Mouse (Mus musculus): Measurements from ENCODE around the gene Commd3.

Gene Commd3

DNA sequence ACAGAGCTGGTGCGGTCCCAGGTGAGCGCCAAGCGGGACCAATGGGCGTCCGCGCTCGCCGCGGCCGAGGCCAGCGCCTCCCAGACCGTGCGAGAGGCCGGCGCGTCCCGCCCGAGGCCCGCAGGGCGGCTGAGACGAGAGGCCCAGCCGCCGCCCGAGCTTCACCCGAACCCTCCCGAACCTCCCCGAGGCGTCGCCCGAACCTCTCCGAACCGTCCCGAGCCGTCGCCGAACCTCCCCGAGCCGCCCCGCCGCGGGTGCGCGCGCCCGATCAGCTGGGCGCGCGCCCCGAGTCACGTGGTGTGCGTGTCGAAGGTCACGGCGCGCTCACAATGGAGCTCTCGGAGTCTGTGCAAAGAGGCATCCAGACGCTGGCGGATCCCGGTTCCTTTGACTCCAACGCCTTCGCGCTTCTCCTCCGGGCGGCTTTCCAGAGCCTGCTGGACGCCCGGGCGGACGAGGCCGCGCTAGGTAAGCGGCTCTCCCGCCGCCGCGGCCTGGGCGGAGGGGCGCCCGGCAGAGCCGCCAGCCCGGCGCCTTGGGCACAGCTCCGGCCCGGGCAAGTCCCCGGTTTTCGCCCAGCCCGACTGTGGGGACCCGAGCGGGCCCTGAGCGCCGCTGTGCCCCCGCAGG, at the start of gene Commd3:
Gene Commd3, plus strand, starts transcription at position 252 of the 633 bp plus-strand sequence.
- DNase-seq (ENCODE audit: low spot score in 2 of 2), result peak; percentile 79 to 96

DNA sequence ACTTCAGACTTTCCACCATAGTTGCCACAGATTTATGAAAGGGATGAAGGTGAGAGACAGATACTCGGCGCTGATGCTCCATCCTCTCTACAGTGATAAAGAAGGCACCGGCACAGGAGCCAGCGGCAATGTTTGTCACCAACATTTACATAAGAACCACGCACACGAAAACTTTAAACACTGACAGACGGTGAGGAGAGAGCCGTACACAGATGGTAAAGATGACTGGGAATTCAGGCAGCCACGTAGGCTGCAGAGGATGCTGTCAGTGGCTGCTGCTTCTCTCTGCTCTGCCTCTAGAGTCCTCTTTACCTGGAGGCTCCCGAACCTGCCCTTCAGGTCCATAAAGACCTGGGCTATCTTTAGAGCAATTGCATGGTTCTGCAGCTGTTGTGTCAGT, 49.0 kb upstream of the Commd3 start:
- DNase-seq (ENCODE audit: low spot score in 2 of 2), result peak in 1 of 2 experiments; percentile 44

DNA sequence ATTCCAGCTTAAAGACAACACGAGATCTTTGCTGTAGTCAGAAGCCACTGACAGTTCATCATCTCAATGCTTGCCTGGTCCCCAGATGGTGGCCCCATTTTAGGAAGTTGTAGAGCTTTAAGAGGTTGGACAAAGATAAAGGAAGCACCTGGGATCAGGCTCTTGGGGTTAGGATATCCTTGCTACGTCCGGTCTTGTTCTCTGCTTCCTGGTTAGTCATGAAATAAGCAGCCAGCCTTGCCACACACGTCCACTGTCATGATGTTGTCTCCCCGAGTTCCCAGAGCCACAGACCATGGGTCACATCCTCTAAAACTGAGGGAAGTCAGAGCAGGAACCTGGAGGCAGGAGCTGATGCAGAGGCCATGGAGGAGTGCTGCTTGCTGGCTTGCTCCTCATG, 41.6 kb upstream of the Commd3 start:
- DNase-seq (ENCODE audit: low spot score in 2 of 2), result no peak

DNA sequence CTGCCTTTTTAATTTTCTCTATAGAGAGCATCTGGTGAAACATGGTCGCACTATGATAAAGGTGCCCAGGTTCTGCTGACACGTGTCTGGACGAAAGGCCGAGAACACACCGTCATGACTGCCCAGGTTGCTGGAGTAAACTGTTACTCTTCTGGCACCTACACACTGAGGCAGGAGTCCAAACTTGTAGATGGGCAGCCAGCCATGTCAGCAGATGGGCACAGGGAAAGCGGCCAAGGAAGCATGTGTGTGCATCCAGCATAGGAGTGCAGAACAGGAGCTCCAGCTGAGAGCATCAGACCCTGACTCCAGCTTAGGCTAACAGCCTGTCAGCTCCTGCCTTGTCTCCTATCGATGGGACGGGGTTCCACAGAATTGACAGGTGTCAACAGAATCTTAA, 37.1 kb upstream of the Commd3 start:
- DNase-seq (ENCODE audit: low spot score in 2 of 2), result peak; percentile 35 to 95

DNA sequence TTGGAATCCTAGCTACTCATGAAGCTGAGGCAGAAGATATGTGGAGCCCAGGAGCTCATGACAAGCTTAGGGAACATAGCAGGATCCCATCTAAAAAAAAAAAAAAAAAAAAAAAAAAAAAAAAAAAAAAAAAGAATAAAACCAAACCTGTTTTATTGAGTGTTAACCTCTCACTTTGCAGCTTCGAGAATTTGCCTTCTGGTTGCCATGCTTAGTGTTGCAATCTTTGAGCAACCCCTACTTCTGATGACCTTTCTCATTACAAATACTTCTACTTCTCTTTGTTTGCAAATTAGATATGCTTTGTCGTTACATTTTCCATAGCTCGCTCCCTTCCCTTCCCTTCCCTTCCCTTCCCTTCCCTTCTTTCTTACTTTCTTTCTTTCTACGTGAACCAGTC, 23.6 kb upstream of the Commd3 start:
- DNase-seq (ENCODE audit: low spot score in 2 of 2), result no peak

DNA sequence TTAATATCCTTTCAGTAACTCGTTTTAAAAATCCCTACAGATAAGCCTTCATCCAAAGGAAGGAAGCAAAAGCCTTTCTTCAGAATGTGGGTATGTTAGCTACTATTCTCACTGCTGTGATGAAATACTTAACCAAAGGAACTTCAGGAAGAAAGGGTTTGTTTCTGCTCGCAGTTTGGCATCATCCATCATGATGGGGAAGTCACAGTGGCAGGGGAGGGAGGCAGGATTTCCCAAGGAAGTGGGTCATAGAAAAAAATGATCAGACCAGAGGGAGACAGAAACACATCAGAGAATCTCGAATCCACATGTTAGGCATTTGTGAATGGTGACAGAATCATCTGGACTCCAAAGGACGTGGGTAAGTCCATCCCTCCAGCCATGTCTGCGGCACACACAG, 17.4 kb upstream of the Commd3 start:
- no peak for DNase-seq (ENCODE audit: low spot score in 2 of 2)

DNA sequence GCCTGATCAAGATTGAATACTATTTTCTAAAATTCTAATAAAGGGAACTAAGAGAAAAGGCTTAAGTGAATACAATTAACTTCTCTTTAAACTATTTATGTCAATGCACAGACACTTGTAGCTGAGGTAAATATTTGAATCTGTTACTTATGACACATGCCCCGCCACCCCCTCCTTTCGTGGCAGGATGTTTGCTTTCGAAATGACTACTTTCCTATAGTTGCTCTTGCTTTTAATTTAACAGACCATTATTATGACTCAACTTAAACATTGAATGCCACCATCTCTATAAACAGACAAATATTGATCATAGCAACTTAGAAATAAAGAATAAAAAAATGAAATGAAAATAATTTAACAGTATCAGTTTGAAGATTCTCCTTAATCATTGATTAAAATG, 8.2 kb upstream of the Commd3 start:
- no peak for DNase-seq (ENCODE audit: low spot score in 2 of 2)

DNA sequence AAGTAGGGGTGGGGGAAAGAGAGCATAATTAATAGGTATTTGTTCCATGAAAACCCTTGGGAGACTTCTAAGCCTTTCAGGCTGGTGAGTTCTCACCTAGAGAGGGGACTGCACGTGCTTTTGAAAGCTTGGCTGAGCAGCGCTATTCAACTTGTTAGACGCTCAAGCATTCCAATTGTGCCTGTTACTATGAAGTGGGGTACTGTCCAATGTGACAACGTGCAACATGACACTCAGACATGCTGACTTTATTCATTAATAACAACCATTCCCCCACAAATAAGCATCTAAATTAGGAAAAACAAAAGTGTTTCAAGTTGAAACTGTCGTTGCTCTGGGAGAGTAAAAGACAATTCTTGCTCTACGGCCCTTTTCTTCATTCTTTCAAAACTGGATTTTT, 1.1 kb upstream of the Commd3 start:
- DNase-seq (ENCODE audit: low spot score in 2 of 2), result no peak

DNA sequence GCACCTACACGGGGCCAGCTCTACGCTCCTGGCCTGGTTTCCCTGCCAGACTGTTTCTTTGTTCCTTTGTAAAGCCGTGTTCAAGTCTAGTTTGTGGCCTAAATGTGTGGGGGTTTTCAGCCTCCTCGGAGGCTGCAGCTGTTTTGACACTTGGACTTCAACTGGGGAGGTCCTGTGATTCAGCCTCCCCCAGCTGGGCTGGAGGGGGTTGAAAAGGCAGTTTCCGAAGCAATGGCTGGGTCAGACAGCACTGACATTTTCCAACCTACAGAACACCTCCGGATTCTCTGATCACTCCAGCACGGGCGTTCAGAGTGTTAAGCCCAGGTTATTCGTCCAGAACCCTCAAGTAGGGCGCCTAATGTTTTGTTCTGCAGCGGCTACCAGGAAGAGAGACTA, 581 bp downstream of the Commd3 start:
- peak in 1 of 2 experiments; percentile 30 for DNase-seq (ENCODE audit: low spot score in 2 of 2)

DNA sequence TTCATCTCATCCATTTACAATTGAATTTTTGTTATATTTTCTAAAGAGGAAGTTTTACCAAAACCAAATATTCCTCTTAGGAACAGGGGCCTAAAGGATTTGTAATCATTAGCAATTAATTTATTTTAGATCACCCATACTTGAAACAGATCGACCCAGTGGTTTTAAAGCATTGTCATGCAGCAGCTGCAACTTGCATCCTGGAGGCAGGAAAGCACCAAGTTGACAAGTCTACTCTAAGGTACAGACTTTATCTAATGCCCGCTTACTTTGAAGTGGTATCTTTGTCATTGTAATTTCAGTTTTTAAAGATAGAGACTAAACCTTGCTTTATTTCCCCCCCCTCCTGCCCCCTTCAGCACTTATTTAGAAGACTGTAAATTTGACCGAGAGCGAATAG, 1.6 kb downstream of the Commd3 start:
- no peak for DNase-seq (ENCODE audit: low spot score in 2 of 2)

DNA sequence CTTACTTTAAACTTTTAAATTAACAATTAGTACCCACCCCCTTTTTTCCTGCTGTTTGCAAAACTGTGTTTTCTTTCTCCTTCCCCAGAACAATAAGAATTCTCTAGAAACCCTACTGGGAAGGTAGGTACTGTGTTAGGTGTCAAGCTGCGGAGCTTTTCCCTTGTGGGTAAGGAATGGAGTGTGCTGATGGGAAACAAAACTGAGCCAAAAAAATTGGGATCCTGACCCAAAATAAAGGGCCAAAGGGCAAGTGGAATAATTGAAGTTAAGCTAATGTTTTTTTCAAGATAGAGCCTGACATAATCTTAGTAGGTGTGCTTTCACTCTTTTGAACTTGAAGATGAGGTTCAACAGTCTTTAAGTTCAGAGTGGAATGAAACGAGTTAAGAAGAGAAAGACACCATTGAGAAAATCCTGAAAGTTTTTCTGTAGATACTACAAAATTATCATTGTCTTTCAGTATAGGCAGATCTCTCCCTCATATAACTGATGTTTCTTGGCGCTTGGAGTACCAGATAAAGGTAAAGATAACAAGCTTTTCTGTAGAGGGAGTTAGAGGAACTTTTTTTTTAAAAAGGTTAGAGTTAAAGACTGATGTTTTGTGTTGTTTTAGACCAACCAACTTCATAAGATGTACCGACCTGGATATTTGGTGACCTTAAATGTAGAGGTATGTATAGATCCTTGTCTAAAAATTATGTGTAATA, 2.2 kb downstream of the Commd3 start:
- DNase-seq (ENCODE audit: low spot score in 2 of 2), result no peak

DNA sequence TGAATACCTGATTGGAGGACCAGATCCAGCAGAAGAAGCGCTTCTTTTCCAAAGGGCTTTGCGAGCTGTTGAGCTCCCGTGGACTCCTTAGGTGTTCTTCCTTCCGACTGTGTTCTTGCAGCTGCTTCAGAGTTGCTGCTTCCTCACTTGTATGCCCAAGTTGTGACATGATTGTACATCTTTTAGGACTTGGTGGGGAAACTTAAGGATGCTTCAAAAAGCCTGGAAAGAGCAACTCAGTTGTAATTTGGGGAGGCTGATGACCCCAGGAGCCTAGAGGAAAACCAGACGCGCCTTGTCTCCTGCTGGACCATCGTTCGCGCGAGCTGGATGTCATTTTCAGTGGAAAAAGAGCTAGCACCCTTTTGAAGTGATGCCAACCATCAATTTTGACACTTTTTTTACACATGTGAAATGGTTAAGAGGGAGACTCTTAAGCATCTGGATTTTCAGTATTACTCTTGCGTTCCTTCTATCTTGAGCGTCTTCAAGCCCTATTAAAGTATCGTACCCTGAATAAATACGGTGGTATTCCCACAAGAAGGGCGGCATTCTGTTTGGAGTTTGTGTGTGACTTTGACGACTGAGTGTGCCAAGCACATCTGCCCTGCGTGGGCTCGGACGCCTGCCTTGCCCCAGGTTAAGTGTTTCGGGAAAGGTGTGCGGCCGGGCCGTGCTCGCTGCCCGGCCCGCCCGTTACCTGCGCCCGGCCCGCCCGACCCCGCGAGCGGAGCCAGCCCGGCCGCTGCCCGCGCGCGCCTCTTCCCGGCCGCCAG, 3.7 kb downstream of the Commd3 start:
- DNase-seq (ENCODE audit: low spot score in 2 of 2), result no peak

DNA sequence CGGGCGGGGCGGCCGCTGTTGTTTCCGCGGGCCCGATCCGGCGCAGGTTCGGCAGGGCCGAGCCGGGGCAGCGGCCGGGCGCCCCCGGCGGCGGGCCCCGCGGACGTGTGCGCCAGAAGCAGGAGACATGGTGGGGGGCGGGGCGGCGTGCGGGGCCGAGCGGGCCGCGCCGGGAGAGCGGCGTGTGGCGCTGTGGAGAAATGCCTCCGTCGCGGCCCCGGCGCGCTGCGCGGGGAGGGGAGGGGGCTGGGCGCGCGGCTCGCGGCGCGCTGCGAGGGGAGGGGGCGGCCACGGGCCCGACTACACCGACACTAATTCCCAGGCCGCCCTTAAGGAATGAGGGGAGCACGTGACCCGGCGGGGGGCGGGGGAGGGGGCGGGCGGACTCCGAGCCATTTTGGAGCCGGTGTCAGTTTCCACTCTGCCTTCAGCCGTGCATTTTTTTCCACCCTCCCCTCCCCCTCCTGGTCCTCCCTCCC, 4.3 kb downstream of the Commd3 start:
- peak; percentile 31 to 58 for DNase-seq (ENCODE audit: low spot score in 2 of 2)

DNA sequence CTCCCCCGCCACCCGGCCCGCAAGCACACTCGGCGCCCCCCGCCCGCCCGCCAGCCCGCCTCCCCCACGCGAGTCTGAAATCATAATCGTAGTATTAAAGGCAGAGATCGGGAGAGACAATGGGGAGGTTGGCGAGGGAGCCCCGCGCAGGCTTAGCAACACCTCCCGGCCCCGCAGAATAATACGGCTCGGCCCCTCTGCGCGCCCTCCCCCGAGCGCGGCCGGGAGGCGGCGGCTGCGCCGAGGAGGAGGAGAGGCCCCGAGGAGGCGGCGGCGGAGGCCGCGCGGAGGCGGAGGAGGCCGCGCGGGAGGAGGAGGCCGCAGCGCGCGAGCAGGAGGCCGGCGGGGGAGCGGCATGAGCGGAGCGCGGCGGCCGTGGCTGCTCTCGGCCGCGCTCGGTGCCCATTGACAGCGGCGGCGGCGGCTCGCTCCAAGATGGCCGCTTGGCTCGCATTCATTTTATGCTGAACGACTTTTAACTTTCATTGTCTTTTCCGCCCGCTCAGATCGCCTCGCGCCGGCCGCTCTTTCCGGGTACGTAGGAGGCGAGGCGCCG, 4.8 kb downstream of the Commd3 start, which contains the start of gene Bmi1:
Gene Bmi1, plus strand, starts transcription at position 83 of the 556 bp plus-strand sequence.
- peak in 1 of 2 experiments; percentile 55 for DNase-seq (ENCODE audit: low spot score in 2 of 2)

DNA sequence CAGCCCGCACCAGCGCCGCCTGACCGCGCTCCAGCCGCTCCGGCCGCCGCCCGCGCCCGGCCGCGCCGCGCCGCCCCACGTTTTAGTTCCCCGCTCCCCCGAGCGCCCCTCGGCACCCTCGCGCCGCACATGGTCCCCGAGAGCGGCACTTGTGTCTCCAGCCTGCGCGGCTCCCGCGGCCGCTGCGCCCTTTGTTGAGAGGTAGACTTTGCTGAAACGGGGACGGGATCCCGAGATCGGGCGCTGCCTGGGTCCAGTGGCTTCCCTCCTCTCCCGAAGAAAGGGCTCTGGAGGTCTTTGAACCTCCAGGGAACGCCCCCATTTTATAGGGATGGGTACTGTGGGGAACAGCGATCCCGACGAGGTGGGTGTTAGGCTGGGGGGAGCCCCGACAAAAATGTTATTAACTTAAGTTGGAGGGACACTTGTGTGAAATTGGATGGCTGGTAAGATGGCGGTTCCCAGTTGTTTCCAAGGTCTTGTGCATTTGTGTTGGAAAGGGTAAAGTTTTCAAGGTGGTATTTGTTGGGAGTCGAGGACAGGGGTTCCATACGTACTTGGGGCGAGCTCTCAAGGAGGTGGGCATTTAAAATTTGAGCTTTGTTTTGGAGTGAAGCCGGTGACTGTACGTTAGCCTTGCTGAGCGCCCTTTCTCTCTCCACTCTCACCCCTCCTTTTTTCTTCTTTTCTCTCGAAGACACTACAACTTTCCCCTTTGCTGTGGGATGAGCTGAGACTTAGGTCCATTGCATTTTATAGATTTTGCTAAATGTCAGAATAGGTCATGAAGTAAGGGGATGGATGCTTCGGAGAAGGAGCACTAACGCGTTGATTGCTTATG, 5.7 kb downstream of the Commd3 start:
- DNase-seq (ENCODE audit: low spot score in 2 of 2), result no peak

DNA sequence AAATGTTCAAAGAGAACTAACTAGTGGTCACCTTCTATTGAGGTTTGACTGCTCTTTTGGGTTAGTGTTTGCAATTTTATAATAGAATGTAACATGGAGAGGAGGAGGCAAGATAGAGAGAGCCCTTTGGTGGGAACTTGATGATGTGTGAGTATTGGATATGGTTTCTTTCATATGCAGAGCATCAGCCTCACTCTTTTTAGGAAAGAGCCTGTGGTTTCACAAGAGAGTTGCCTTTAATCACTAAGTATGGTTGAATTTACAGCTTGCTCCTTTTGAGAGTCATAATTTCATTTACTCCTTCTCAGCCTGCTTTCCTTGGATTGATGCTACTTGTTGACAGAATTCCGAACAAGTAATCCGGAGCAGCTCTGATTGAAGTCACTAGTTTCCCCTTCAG, 7.5 kb downstream of the Commd3 start:
- no peak for DNase-seq (ENCODE audit: low spot score in 2 of 2)

DNA sequence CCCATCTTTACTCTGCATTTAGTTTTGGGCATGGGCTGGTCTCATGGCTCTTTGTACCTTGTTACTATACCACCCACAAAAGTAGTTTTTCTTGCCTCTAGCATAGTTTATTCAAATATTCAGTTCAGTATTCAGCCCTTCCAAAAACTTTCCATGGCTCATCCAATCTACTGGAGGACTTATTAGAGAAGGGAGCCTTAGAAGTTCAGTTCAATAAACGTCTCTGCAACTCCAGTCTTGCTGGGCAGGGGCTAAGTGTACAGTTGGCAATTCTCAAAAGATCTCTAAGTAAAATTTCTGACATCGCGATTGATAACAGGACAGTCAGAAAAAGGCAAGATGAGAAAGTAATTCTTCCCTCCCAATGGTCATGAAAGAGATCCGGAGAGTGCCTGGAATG, 8.3 kb downstream of the Commd3 start:
- no peak for DNase-seq (ENCODE audit: low spot score in 2 of 2)

DNA sequence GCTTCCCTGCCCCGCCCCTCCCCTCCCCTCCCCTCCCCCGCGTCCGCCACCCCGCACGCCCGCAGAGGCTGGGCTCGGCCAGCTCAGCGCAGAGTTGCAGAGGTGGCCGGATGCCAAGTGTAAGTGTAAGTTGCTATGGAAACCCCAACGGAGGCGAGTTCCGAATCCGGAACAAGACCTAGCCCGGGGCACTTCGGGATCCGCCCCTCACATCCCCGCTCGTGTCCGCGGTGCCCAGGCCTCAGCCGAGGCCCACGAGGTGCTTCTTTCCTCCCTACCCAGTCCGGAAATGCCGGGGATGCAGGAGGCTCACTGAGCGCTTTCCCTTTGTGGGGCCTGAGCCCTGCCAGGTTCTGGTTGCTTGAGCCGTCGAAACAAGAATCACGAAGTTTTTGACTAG, 8.8 kb downstream of the Commd3 start:
- peak in 1 of 2 experiments; percentile 56 for DNase-seq (ENCODE audit: low spot score in 2 of 2)

DNA sequence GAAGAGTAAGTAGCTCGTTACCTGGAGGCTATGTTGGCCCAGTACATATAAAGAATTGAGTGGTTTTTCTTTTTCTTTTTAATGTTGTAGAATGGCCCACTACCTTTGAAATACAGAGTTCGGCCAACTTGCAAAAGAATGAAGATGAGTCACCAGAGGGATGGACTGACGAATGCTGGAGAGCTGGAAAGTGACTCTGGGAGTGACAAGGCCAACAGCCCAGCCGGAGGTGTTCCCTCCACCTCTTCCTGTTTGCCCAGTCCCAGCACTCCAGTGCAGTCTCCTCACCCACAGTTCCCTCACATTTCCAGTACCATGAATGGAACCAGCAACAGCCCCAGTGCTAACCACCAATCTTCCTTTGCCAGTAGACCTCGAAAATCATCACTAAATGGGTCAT, 11.9 kb downstream of the Commd3 start:
- DNase-seq (ENCODE audit: low spot score in 2 of 2), result no peak

DNA sequence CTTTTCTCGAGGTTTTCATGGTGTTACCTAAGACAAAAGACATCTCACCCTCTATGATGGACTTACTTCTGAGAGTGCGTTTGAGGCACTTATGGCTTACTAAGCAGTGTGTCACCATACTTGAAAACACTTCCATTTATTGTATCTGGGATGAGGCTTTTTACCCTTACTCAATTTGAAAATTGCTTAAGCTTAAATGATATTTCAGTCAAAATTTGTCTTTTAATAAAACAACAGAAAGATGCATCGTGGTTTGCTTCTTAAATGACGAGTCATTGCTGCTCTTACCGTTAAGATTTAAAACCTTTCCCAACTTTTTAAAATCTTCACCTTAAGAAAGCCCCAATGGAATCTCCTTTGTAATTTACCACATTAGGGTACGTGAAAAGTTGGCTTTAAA, 14.2 kb downstream of the Commd3 start:
- DNase-seq (ENCODE audit: low spot score in 2 of 2), result no peak

DNA sequence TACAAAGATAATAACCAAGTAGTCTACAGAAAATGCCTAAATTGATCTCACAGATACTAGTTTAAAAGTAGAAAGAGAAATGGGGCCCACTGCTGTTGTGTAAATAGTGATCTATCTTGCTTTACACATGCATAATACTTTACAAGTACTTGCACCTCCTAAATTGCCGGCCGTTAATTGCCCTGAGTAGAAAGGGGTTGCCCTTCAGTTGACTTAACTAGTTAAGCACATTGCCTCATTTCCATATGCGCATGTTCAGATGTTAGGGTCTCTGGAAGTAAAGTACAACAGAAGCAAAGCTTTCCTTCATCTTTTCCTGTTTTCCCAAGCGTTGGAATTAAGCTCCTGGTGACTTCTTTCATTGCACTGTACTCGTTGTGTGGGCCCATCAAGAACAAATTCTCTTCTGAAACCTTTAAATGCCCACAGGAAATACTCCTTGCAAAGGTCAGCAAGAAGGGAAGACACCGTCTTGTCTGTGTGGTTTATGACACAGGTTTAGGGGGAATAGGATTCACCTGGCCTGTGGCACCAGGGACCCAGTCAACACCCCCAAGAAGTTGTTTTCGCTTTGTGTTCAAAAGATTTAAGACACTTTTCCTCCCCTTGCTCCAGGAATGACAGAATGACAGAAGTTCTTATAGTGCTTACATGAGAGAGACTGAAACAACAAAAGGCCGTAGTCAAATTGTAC, 14.8 kb downstream of the Commd3 start:
- no peak for DNase-seq (ENCODE audit: low spot score in 2 of 2)
